Mouse (Mus musculus) embryo, embryonic 9.5 days (tissue): ENCODE measurements at regions not wholly inside any gene's neighbourhood (a gene's known extent, or its start where the extent isn't known, plus 50 kb on each side); places are given as distances from the start of the nearest gene placed in this dataset.

Experiments
- DNase-seq: peaks from one replicate; pipeline ENCODE4 v3.0.0-alpha.2; 2017; ENCODE audit errors: extremely low spot score

DNA sequence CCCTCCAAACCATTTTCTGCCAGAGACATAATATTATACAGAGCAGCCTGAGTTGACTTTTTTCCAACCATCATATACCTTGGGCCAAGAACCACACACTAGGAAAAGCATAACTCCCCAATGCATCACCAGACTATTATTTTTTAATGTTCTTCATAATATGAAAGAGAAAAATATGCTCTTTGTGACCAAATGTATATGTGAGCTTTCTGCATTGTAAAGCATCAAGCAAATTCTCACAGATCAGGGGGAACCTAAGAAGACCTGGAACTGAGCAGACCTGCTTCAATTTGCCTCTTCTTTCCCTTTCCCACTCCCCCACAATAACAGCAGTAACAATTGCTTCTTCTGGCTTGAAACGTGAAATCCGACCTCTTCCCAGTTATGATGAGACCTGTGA is 407.6 kb downstream of the Atp6ap1l start:
- DNase-seq = no peak

DNA sequence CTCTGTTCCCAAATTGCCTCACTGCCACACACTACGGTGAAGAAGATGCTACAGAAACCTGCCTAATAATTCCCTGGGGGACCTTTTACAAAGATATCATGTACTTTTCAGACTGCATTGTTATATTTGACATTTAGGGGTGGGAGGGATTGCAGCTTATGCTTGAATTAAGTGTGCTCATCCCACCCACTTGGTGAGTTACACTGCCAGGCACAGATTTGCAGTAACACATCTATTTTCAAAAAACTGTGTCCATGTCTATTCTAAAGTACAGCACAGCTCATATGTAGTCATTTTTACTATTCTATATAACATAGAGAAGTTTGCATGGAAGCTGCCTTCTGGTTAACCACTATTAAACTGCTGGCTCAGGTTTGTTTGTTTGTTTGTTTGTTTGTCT is 404.3 kb upstream of the Xrcc4 start:
- DNase-seq = no peak

GRCm38 (mm10) chr13:90490991-90491951 is 401.9 kb upstream of the Xrcc4 start:
- DNase-seq = peak; percentile 52

GRCm38 (mm10) chr13:90480484-90480883 is 391.1 kb upstream of the Xrcc4 start:
- no peak for DNase-seq

GRCm38 (mm10) chr13:90476880-90477279 is 387.5 kb upstream of the Xrcc4 start:
- DNase-seq = no peak

DNA sequence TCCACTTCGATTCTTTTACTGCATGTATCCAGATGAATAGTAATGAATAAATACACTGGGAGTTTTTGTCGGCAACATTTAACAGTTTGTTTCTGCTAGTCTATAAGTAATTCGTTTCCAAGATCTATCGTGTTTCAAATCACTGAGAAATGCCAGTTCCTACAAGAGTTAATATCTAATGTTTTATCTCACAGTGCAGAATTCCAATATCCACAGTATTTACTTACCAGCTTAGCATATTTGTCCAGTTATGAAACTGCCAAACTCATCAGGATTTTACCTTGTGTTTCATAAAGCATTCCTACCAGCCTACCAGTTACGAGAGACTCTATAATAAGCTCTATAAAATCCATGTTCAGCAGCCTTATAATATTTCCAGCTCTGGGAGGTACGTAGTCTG is 385.1 kb upstream of the Xrcc4 start:
- DNase-seq = no peak

DNA sequence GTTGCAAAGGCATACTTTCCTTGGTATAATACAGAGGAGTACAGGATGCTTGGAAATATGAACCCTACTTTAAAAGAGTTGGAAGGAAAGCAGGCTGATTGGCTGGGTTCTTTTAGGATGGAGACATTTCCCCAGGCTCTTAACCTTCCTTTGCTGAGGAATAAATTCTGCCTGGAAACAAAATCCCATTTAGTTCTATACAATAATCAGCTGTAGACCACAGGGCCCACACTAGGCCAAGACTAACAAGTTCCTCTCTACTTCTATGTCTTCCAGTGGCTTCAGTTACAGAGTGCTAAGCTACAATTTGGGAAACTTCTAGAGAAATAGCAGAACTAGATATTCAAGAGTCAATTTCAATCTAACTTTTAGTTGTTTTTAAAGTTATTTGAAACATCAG is 384.6 kb upstream of the Xrcc4 start:
- no peak for DNase-seq

DNA sequence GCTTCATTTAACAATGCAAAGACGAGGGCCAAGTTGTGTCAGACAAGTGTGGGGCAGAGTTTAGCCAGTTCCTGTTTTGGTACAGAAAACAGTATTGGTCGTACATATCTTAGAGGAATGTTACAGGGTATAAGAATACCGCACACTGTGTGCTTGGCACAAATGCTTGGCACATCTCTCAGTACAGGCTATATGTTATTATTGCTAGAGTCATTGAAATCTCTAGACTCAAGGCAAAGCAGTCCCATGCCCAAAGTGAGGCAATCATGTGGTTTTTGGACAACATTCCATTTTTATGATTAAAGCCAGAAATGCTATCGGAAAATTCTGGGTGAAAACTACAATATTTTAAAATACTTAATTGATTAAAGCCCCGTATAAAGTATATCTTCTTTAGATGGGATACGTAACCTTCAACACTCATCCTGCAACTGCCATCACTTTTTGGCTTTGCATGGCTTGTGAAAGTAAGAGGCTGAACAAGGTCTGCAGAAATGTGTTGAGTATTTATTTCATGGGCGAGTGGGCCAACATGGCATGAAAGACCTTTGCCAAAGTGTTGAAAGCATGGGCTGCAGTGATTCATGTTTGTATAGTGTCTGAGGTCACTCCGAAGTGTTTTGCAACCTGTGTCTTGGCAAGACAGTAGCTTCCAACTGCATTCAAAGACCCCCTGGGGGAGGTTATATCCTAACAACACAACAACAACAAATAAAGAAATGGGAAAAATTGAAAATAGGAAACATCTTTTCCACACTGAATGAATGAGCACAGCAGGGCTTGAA is 383.8 kb upstream of the Xrcc4 start:
- DNase-seq = no peak

DNA sequence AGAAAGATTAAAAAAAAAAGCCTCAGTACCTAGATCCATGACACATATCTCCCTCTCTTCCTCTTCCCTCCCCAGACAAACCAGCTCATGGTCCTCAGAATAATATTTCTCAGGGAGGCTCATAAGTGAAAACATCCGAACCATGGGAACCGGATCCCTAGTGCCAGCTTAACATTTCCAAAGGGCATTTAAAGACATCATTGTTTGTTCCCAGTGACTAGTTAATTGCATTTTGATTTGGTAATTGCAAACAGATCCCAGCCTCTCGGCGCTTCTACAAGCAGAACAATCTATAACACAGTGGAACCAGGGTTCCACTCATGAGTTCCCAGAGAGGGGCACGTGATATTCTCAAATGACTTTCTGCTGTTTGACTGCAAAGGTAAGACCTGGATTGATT is 376.7 kb upstream of the Xrcc4 start:
- no peak for DNase-seq

GRCm38 (mm10) chr13:90464051-90464450 is 374.6 kb upstream of the Xrcc4 start:
- DNase-seq = no peak

- no peak for DNase-seq
These were observed 374.0 kb upstream of the Xrcc4 start for GRCm38 (mm10) chr13:90463381-90463780.

GRCm38 (mm10) chr13:90454631-90455030 is 365.2 kb upstream of the Xrcc4 start:
- DNase-seq = no peak

DNA sequence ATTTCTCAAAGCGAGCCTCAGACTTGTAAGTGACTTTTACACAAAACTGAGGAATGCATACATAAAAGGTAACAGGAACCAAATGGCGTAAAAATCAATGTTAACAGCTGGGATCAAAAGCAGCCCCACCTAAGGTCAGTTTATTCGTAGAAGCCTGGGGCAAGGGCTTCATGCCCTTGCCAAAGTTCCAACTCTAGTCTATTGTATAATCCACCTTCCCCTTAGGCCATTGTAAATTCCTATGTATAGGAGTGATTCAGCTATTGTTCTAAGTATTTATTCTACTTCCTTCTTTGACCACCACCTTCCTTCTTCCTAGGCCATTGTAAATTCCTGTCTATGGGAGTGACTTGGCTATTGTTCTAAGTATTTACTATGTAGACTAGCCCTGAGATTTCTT is 337.5 kb upstream of the Xrcc4 start:
- no peak for DNase-seq

GRCm38 (mm10) chr13:90425379-90425778 is 336.0 kb upstream of the Xrcc4 start:
- peak; percentile 16 for DNase-seq

DNA sequence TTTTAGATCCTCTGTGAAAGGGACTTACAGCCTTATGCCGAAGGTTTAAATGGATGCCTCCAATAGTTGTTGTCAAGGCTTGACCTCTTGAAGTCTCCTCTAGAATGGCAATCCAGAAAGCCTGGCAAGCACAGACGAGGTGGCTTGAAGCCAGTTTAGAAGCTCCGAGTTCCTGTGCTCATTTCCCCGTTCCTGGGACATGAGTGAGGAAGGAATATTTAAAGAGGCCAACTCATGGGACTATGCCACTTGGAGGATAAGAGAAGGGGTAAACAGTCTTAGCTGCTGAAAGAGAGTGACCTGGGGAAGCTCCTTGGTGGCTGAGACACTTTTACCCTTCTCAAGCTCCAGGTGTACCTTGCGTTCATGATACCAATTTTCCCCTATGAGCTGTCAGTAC is 335.1 kb upstream of the Xrcc4 start:
- DNase-seq = no peak

DNA sequence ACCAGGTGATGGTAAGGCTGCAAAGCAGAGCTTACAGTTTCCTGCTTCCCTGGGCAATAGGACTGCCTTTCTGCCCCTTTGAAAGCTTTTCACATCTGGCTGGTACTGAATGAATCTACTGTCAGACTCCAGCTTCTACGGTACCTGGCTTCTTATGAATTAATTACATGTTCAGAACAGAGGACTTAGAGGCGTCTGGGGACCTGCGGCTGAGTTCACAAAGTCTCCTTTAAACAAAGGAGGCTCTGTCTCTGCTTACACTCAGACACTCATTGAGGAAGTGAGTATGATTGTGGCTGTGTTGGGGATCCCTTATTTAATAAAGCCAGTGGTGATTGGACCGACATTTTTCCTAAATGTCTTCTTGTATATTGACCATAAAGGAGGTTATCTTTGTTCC is 331.6 kb upstream of the Xrcc4 start:
- DNase-seq = no peak

DNA sequence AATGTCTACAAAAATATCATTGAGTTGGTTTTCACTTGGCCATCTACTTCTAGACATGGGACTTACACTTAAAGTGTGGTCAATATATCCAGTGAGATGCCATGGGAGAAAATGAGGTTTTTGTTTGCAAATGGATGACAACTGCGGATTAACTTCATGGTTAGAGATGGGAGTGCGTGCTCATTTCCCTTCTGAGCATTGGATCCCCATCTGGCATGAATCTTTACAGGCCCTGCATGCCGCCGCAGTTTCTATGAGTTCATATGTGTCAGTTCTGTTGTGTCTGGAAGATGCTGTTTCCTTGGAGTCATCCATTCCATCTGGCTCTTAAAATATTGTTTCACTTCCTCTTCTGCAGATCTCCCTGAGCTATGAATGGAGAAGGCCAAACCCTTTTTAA is 315.0 kb upstream of the Xrcc4 start:
- no peak for DNase-seq

DNA sequence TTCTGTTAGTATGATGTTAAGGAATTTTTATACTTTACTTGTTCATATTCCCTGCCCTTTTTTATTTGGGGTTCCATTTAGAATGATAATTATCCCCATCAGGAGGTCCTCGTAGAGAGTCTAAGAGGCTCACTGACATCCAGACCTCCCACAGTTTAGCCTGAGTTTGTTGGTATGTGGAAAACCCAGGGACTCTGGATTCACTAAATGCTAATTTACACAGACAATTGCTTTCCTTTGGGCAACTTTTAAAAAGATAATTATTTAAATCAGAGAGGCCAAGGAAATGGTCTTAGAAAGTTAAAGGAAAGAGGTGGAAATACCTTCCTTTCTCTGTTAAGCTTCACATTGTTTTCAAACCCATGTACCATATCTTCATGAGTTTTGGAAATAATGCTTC is 312.7 kb upstream of the Xrcc4 start:
- no peak for DNase-seq

DNA sequence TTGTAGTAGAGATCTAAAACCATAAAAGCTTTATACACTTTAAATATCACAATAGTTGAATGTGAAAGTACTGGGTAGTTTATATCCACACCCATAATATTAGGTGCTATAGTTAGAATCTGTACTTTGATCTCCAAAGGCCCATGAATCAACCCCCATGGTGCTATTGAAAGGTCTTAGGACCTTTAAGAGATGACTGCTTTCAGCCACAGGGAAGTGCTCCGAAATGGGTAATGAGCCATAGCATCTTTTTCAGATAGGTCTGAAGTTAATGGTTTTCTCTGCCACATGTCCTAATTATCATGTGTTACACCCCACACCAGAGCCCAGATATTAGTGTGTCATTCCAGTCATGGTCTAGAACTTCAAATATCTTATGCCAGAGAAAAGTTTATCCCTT is 312.1 kb upstream of the Xrcc4 start:
- DNase-seq = no peak

DNA sequence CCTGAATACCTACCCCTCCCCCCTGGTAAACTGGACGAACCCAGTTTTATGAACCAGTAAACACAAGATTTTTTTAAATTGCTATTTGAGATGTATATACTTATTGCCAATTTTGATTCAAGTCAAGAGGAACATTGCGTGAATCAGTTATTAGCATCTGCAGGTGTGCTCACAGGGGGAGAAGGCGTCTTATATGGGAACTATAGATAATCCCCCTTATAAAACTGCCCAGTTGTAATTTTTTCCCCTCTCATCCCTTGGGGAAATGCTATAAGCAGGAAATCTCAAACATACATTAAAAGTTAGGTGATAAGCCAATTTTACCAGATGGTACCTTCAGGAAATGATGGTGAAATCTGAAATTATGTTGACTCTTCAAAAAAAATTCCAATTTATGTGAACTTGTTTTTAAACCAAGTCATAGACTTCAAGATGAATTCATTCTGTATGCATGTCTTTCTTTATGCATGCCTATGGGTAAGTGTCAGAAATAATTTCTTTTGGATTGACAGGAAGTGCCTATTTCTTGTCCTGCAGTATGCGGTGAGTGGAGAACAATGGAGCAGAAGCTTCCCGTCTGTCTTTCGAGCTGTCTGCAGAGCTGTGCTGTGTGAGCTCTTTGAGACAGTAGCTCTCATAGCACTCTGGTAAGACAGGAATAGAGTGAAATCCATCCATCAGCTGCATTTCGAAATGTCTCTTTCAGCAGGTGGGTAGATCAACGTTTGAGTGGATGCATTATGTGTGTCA is 306.0 kb upstream of the Xrcc4 start:
- DNase-seq = no peak

GRCm38 (mm10) chr13:90394815-90395241 is 305.4 kb upstream of the Xrcc4 start:
- no peak for DNase-seq

- DNase-seq = no peak
These were observed 303.0 kb upstream of the Xrcc4 start for GRCm38 (mm10) chr13:90392415-90392814.
